In genomic region chr8:69874155-69874554, GRCm38 (mm10) we compare ENCODE assay signal across 10 mouse cellular contexts. TPM values are rescaled to one million over a fixed set of nuclear protein-coding genes. Genes with fewer than 3 reads are reported as not detected.
DNase-seq lines count a peak whose midpoint lies in the region; ATAC-seq and TF ChIP-seq lines count a peak whose summit lies in the region.
"Had no signal": no experiment of that assay in that cellular context is flagged by ENCODE, and none has a peak within 500 bp of the region (broad histone marks: within the 10 kb centered on the region; RNA-seq: fewer than 3 reads in every experiment).

No protein-coding gene starts in this region.

- peaks cover 14% of the 10 kb centered on the region for H3K27me3 ChIP-seq in E14TG2a.4 (ENCODE audit: insufficient read depth, low read length)

- peak; percentile 77 for DNase-seq in kidney, adult 9 months
- DNase-seq in kidney, adult 11 months: no peak
- peak; percentile 84 for DNase-seq in adipocyte (ENCODE audit: low spot score)
- peak; percentile 68 for DNase-seq in embryo, embryonic 9.5 days (ENCODE audit: extremely low spot score)
- peak; percentile 55 to 70 for DNase-seq in layer of hippocampus, adult 2 months (ENCODE audit: low spot score in 2 of 2)
- no peak for DNase-seq in yolk sac, embryonic 10.5 days (ENCODE audit: low spot score)

- peak; percentile 66 for ATAC-seq in megakaryocyte progenitor cell, adult 5-6 weeks (replicated peaks; ENCODE audit: poor library complexity)

- H3K9me3 ChIP-seq in E14TG2a.4 (ENCODE audit: low read length): no peaks in the 10 kb centered on the region

- peak; percentile 99 for TF ChIP-seq CTCF in E14TG2a.4 (conservative IDR thresholded peaks at IDR 0.05; ENCODE audit: low read length)
- TF ChIP-seq CTCF in layer of hippocampus, adult 2 months (conservative IDR thresholded peaks at IDR 0.05): peak; percentile 95

- no peaks in the 10 kb centered on the region for H3K36me3 ChIP-seq in E14TG2a.4 (ENCODE audit: insufficient read depth, low read length)

- H3K4me1 ChIP-seq in E14TG2a.4 (replicated peaks; ENCODE audit: low read depth, low read length): peaks cover 6% of the 10 kb centered on the region

- no peak overlapping the region for H3K4me3 ChIP-seq in E14TG2a.4 (replicated peaks; ENCODE audit: low read length)
- no peak overlapping the region for H3K4me3 ChIP-seq in layer of hippocampus, adult 2 months

- no peak overlapping the region for H3K27ac ChIP-seq in layer of hippocampus, adult 2 months
- H3K27ac ChIP-seq: macrophage had no signal

RNA-seq across cellular contexts. Expression of gene Cilp2, which starts 13.3 kb away (rescaled TPM):
- under 1 TPM; 0.69 to 0.72 TPM for total RNA-seq in layer of hippocampus, adult 2 months (2021)
- not detected in 2 replicates for total RNA-seq in megakaryocyte progenitor cell, adult 5-6 weeks (2015)
- total RNA-seq in megakaryocyte progenitor cell, adult 5-6 weeks (2017): not detected in 2 replicates

RNA-seq across cellular contexts. Expression of gene Tssk6, which starts 27.8 kb away (rescaled TPM):
- total RNA-seq in layer of hippocampus, adult 2 months (2021): under 1 TPM in 1 of 2 experiments, not detected in 1; 0.64 TPM
- total RNA-seq in megakaryocyte progenitor cell, adult 5-6 weeks (2015): 0.49 and 0.52 TPM in 2 replicates
- total RNA-seq in megakaryocyte progenitor cell, adult 5-6 weeks (2017): 0.08 and 0.57 TPM in 2 replicates
- total RNA-seq: gastrocnemius, adult 8-10 months had no signal

RNA-seq across cellular contexts. Expression of gene Ndufa13, which starts 28.2 kb away (rescaled TPM):
- 100 to 1,000 TPM; 154 to 157 TPM for total RNA-seq in layer of hippocampus, adult 2 months (2021)
- total RNA-seq in megakaryocyte progenitor cell, adult 5-6 weeks (2015): 48.2 and 51.8 TPM in 2 replicates
- 99.5 and 114 TPM in 2 replicates for total RNA-seq in megakaryocyte progenitor cell, adult 5-6 weeks (2017)

RNA-seq across cellular contexts. Expression of gene Yjefn3, which starts 28.4 kb away (rescaled TPM):
- total RNA-seq in layer of hippocampus, adult 2 months (2021): 10 to 100 TPM; 29.3 to 32.5 TPM
- not detected in 2 replicates for total RNA-seq in megakaryocyte progenitor cell, adult 5-6 weeks (2015)
- total RNA-seq in megakaryocyte progenitor cell, adult 5-6 weeks (2017): 0.37 TPM in 1 of 2 replicates, not detected in the other

RNA-seq across cellular contexts. Expression of gene Pbx4, which starts 41.9 kb away (rescaled TPM):
- total RNA-seq in layer of hippocampus, adult 2 months (2021): 10 to 100 TPM; 15.1 to 18.3 TPM
- total RNA-seq in megakaryocyte progenitor cell, adult 5-6 weeks (2015): 6.8 and 10.2 TPM in 2 replicates
- total RNA-seq in megakaryocyte progenitor cell, adult 5-6 weeks (2017): 13.3 and 15.0 TPM in 2 replicates
- total RNA-seq: gastrocnemius, adult 8-10 months had no signal

Comparison
In these comparisons a context has a peak if more than half of its experiments do, and no peak if none do; other contexts are left out.
1. DNase-seq: peak in kidney, adult 9 months (single experiment), adipocyte (single experiment), embryo, embryonic 9.5 days (single experiment) and layer of hippocampus, adult 2 months (2 of 2); none in kidney, adult 11 months (single experiment) and yolk sac, embryonic 10.5 days (single experiment).